8 mouse cellular contexts compared by ENCODE assay signal in genomic region chr5:137746851-137747325, GRCm38 (mm10). TPM values are rescaled to one million over a fixed set of nuclear protein-coding genes. Genes with fewer than 3 reads are reported as not detected.
DNase-seq lines count a peak whose midpoint lies in the region; ATAC-seq and TF ChIP-seq lines count a peak whose summit lies in the region.

No protein-coding gene starts in this region.

- no peak for DNase-seq in lung, embryonic 14.5 days
- DNase-seq in lung, adult 18-20 months: no peak
- peak; percentile 19 for DNase-seq in embryonic facial prominence, embryonic 11.5 days (ENCODE audit: low spot score)
- DNase-seq in hindbrain, embryonic 11.5 days (ENCODE audit: low spot score): no peak
- peak; percentile 50 for DNase-seq in stomach, postnatal 0 days (ENCODE audit: low spot score)
- no peak for DNase-seq in right cerebral cortex, adult 18-20 months
- DNase-seq in cerebellum, postnatal 4 days (ENCODE audit: low spot score in 2 of 2): no peak

- peak overlapping the region; percentile 76 for H3K4me3 ChIP-seq in lung, embryonic 14.5 days (ENCODE audit: low read depth, low read length)
- peak overlapping the region; percentile 73 for H3K4me3 ChIP-seq in embryonic facial prominence, embryonic 11.5 days (ENCODE audit: low read depth, low read length)
- peak overlapping the region; percentile 43 for H3K4me3 ChIP-seq in hindbrain, embryonic 11.5 days (ENCODE audit: low read depth, low read length)
- H3K4me3 ChIP-seq in liver, embryonic 16.5 days (ENCODE audit: low read depth, low read length): peak overlapping the region; percentile 88
- H3K4me3 ChIP-seq in stomach, postnatal 0 days (ENCODE audit: low read depth, low read length): peak overlapping the region; percentile 75

- peaks cover 3% of the 10 kb centered on the region; the same call in 1 of the 2 replicates for H3K4me1 ChIP-seq in lung, embryonic 14.5 days (ENCODE audit: insufficient read depth)
- H3K4me1 ChIP-seq in embryonic facial prominence, embryonic 11.5 days (ENCODE audit: control insufficient read depth, insufficient read depth, low read length): peaks cover 4% of the 10 kb centered on the region; the same call in 1 of the 2 replicates
- H3K4me1 ChIP-seq in hindbrain, embryonic 11.5 days (replicated peaks; ENCODE audit: control insufficient read depth, insufficient read depth, low read length): peaks cover 5% of the 10 kb centered on the region
- peaks cover 39% of the 10 kb centered on the region for H3K4me1 ChIP-seq in liver, embryonic 16.5 days (ENCODE audit: control insufficient read depth, low read depth, low read length)
- peaks cover 3% of the 10 kb centered on the region; the same call in 1 of the 2 replicates for H3K4me1 ChIP-seq in stomach, postnatal 0 days (replicated peaks; ENCODE audit: control insufficient read depth, insufficient read depth)

- H3K9ac ChIP-seq in lung, embryonic 14.5 days: peak overlapping the region; percentile 85
- H3K9ac ChIP-seq in embryonic facial prominence, embryonic 11.5 days (replicated peaks; ENCODE audit: low read length): peak overlapping the region; percentile 79
- peak overlapping the region; percentile 78 for H3K9ac ChIP-seq in hindbrain, embryonic 11.5 days (ENCODE audit: low read depth, low read length)
- peak overlapping the region; percentile 98 for H3K9ac ChIP-seq in liver, embryonic 16.5 days (ENCODE audit: low read depth, low read length)
- peak overlapping the region; percentile 94 for H3K9ac ChIP-seq in stomach, postnatal 0 days (ENCODE audit: low read length)

- peak overlapping the region; percentile 98 for H3K27ac ChIP-seq in lung, embryonic 14.5 days (ENCODE audit: low read depth)
- peak overlapping the region; percentile 87 for H3K27ac ChIP-seq in embryonic facial prominence, embryonic 11.5 days (replicated peaks; ENCODE audit: low read depth, low read length)
- H3K27ac ChIP-seq in hindbrain, embryonic 11.5 days (ENCODE audit: low read depth, low read length): peak overlapping the region; percentile 84
- peak overlapping the region; percentile 99 for H3K27ac ChIP-seq in liver, embryonic 16.5 days (ENCODE audit: low read length)
- peak overlapping the region; percentile 99 for H3K27ac ChIP-seq in stomach, postnatal 0 days (replicated peaks)

- TF ChIP-seq CTCF in lung, embryonic 14.5 days (IDR thresholded peaks at IDR 0.05; ENCODE audit: low read depth): no peak
- TF ChIP-seq CTCF in stomach, postnatal 0 days (IDR thresholded peaks at IDR 0.05; ENCODE audit: low read depth): no peak

- no peaks in the 10 kb centered on the region for H3K9me3 ChIP-seq in lung, embryonic 14.5 days (ENCODE audit: low read depth, low read length)
- no peaks in the 10 kb centered on the region for H3K9me3 ChIP-seq in embryonic facial prominence, embryonic 11.5 days (replicated peaks; ENCODE audit: control insufficient read depth, low read length)
- H3K9me3 ChIP-seq in hindbrain, embryonic 11.5 days (ENCODE audit: control insufficient read depth, low read length): no peaks in the 10 kb centered on the region
- H3K9me3 ChIP-seq in liver, embryonic 16.5 days (replicated peaks; ENCODE audit: control insufficient read depth, low read length): no peaks in the 10 kb centered on the region
- H3K9me3 ChIP-seq in stomach, postnatal 0 days (ENCODE audit: control insufficient read depth, low read length): no peaks in the 10 kb centered on the region

- peak overlapping the region; percentile 100 for H3K4me2 ChIP-seq in lung, embryonic 14.5 days
- H3K4me2 ChIP-seq in embryonic facial prominence, embryonic 11.5 days (ENCODE audit: low read depth, low read length): peak overlapping the region; percentile 99
- H3K4me2 ChIP-seq in hindbrain, embryonic 11.5 days (replicated peaks; ENCODE audit: low read depth, low read length): peak overlapping the region; percentile 99
- H3K4me2 ChIP-seq in liver, embryonic 16.5 days (ENCODE audit: low read depth, low read length): peak overlapping the region; percentile 97
- H3K4me2 ChIP-seq in stomach, postnatal 0 days (replicated peaks; ENCODE audit: low read depth): peak overlapping the region; percentile 99

- 0% methylated on average over 16 of the region's 16 CpGs for WGBS in lung, embryonic 14.5 days
- under 1% methylated on average over 16 of the region's 16 CpGs for WGBS in embryonic facial prominence, embryonic 11.5 days
- WGBS in hindbrain, embryonic 11.5 days: 2% methylated on average over 16 of the region's 16 CpGs
- 0% methylated on average over 16 of the region's 16 CpGs for WGBS in liver, embryonic 16.5 days (ENCODE audit: insufficient replicate concordance)
- WGBS in stomach, postnatal 0 days: 3% methylated on average over 14 of the region's 16 CpGs

- H3K36me3 ChIP-seq in lung, embryonic 14.5 days (ENCODE audit: insufficient read depth): peaks cover 19% of the 10 kb centered on the region
- H3K36me3 ChIP-seq in embryonic facial prominence, embryonic 11.5 days (replicated peaks; ENCODE audit: control insufficient read depth, insufficient read depth, low read depth, low read length): no peaks in the 10 kb centered on the region; the same call in 1 of the 2 replicates
- H3K36me3 ChIP-seq in hindbrain, embryonic 11.5 days (ENCODE audit: control insufficient read depth, insufficient read depth, low read length): no peaks in the 10 kb centered on the region; the same call in 1 of the 2 replicates
- peaks cover 10% of the 10 kb centered on the region for H3K36me3 ChIP-seq in liver, embryonic 16.5 days (ENCODE audit: control insufficient read depth, insufficient read depth)
- H3K36me3 ChIP-seq in stomach, postnatal 0 days (ENCODE audit: control insufficient read depth, insufficient read depth, low read length): peaks cover 7% of the 10 kb centered on the region; the same call in 1 of the 2 replicates

- no peaks in the 10 kb centered on the region for H3K27me3 ChIP-seq in lung, embryonic 14.5 days (ENCODE audit: insufficient read depth, low read length)
- no peaks in the 10 kb centered on the region for H3K27me3 ChIP-seq in embryonic facial prominence, embryonic 11.5 days (ENCODE audit: control insufficient read depth, insufficient read depth, low read length)
- H3K27me3 ChIP-seq in hindbrain, embryonic 11.5 days (ENCODE audit: control insufficient read depth, insufficient read depth, low read length): no peaks in the 10 kb centered on the region
- H3K27me3 ChIP-seq in liver, embryonic 16.5 days (ENCODE audit: control insufficient read depth, insufficient read depth, low read depth, low read length): no peaks in the 10 kb centered on the region
- H3K27me3 ChIP-seq in stomach, postnatal 0 days (ENCODE audit: control insufficient read depth, insufficient read depth, low read length): no peaks in the 10 kb centered on the region

- TF ChIP-seq EP300 in stomach, postnatal 0 days (optimal IDR thresholded peaks at IDR 0.05): no peak

- ATAC-seq in lung, embryonic 14.5 days (ENCODE audit: insufficient read depth): no peak
- ATAC-seq in embryonic facial prominence, embryonic 11.5 days (replicated peaks; ENCODE audit: insufficient number of reproducible peaks, low FRiP score, low TSS enrichment, low read depth): no peak
- no peak for ATAC-seq in hindbrain, embryonic 11.5 days (ENCODE audit: low FRiP score)
- ATAC-seq in liver, embryonic 16.5 days (ENCODE audit: low read depth): no peak
- ATAC-seq in stomach, postnatal 0 days (ENCODE audit: low FRiP score, low TSS enrichment): no peak

RNA-seq across cellular contexts. Expression of gene Tsc22d4, which starts 1.4 kb away (rescaled TPM):
- polyA plus RNA-seq in lung, embryonic 14.5 days (2014; fragmentation: Nextera tagmentation; extraction: Ambion mirVana): 127 TPM in 2 replicates
- 76.1 and 78.8 TPM in 2 replicates for polyA plus RNA-seq in embryonic facial prominence, embryonic 11.5 days (2014; fragmentation: Nextera tagmentation; extraction: Ambion mirVana)
- 56.4 and 64.0 TPM in 2 replicates for polyA plus RNA-seq in hindbrain, embryonic 11.5 days (2014; fragmentation: Nextera tagmentation; extraction: Ambion mirVana)
- polyA plus RNA-seq in liver, embryonic 16.5 days (2015; fragmentation: Nextera tagmentation; extraction: Ambion mirVana): 59.8 and 64.4 TPM in 2 replicates
- 100 and 110 TPM in 2 replicates for polyA plus RNA-seq in stomach, postnatal 0 days (2015; fragmentation: Nextera tagmentation; extraction: Ambion mirVana)

RNA-seq across cellular contexts. Expression of gene Nyap1, which starts 5.5 kb away (rescaled TPM):
- polyA plus RNA-seq in lung, embryonic 14.5 days (2014; fragmentation: Nextera tagmentation; extraction: Ambion mirVana): 0.91 and 0.93 TPM in 2 replicates
- 1.6 and 2.5 TPM in 2 replicates for polyA plus RNA-seq in embryonic facial prominence, embryonic 11.5 days (2014; fragmentation: Nextera tagmentation; extraction: Ambion mirVana)
- polyA plus RNA-seq in hindbrain, embryonic 11.5 days (2014; fragmentation: Nextera tagmentation; extraction: Ambion mirVana): 2.9 and 5.3 TPM in 2 replicates
- polyA plus RNA-seq in liver, embryonic 16.5 days (2015; fragmentation: Nextera tagmentation; extraction: Ambion mirVana): 0.21 and 0.33 TPM in 2 replicates
- polyA plus RNA-seq in stomach, postnatal 0 days (2015; fragmentation: Nextera tagmentation; extraction: Ambion mirVana): 1.0 TPM in 2 replicates

RNA-seq across cellular contexts. Expression of gene Ppp1r35, which starts 31.8 kb away (rescaled TPM):
- polyA plus RNA-seq in lung, embryonic 14.5 days (2014; fragmentation: Nextera tagmentation; extraction: Ambion mirVana): 33.7 and 40.9 TPM in 2 replicates
- 57.6 and 65.1 TPM in 2 replicates for polyA plus RNA-seq in embryonic facial prominence, embryonic 11.5 days (2014; fragmentation: Nextera tagmentation; extraction: Ambion mirVana)
- polyA plus RNA-seq in hindbrain, embryonic 11.5 days (2014; fragmentation: Nextera tagmentation; extraction: Ambion mirVana): 64.9 and 78.4 TPM in 2 replicates
- 14.8 and 15.5 TPM in 2 replicates for polyA plus RNA-seq in liver, embryonic 16.5 days (2015; fragmentation: Nextera tagmentation; extraction: Ambion mirVana)
- 16.8 and 17.2 TPM in 2 replicates for polyA plus RNA-seq in stomach, postnatal 0 days (2015; fragmentation: Nextera tagmentation; extraction: Ambion mirVana)

RNA-seq across cellular contexts. Expression of gene Mepce, which starts 40.6 kb away (rescaled TPM):
- polyA plus RNA-seq in lung, embryonic 14.5 days (2014; fragmentation: Nextera tagmentation; extraction: Ambion mirVana): 13.1 and 14.5 TPM in 2 replicates
- 11.5 and 12.5 TPM in 2 replicates for polyA plus RNA-seq in embryonic facial prominence, embryonic 11.5 days (2014; fragmentation: Nextera tagmentation; extraction: Ambion mirVana)
- 9.9 and 14.9 TPM in 2 replicates for polyA plus RNA-seq in hindbrain, embryonic 11.5 days (2014; fragmentation: Nextera tagmentation; extraction: Ambion mirVana)
- 3.8 and 4.6 TPM in 2 replicates for polyA plus RNA-seq in liver, embryonic 16.5 days (2015; fragmentation: Nextera tagmentation; extraction: Ambion mirVana)
- 5.8 and 6.8 TPM in 2 replicates for polyA plus RNA-seq in stomach, postnatal 0 days (2015; fragmentation: Nextera tagmentation; extraction: Ambion mirVana)

RNA-seq across cellular contexts. Expression of gene Zcwpw1, which starts 40.7 kb away (rescaled TPM):
- 25.9 and 26.1 TPM in 2 replicates for polyA plus RNA-seq in lung, embryonic 14.5 days (2014; fragmentation: Nextera tagmentation; extraction: Ambion mirVana)
- polyA plus RNA-seq in embryonic facial prominence, embryonic 11.5 days (2014; fragmentation: Nextera tagmentation; extraction: Ambion mirVana): 22.0 and 23.1 TPM in 2 replicates
- polyA plus RNA-seq in hindbrain, embryonic 11.5 days (2014; fragmentation: Nextera tagmentation; extraction: Ambion mirVana): 13.5 and 17.2 TPM in 2 replicates
- 3.8 and 4.0 TPM in 2 replicates for polyA plus RNA-seq in liver, embryonic 16.5 days (2015; fragmentation: Nextera tagmentation; extraction: Ambion mirVana)
- 2.6 and 2.7 TPM in 2 replicates for polyA plus RNA-seq in stomach, postnatal 0 days (2015; fragmentation: Nextera tagmentation; extraction: Ambion mirVana)

Comparison
In these comparisons a context has a peak if more than half of its experiments do, and no peak if none do; other contexts are left out.
1. DNase-seq: peak in embryonic facial prominence, embryonic 11.5 days (single experiment) and stomach, postnatal 0 days (single experiment); none in lung, embryonic 14.5 days (single experiment), lung, adult 18-20 months (0 of 2), hindbrain, embryonic 11.5 days (single experiment), right cerebral cortex, adult 18-20 months (single experiment) and cerebellum, postnatal 4 days (0 of 2).
2. Peak in every context shown above with its lines, with median percentiles within 50 percentile points of each other: H3K27ac ChIP-seq, H3K4me2 ChIP-seq, H3K4me3 ChIP-seq and H3K9ac ChIP-seq.